Mouse (Mus musculus): Measurements from ENCODE around the gene Nme3. TPM values are rescaled to one million over a fixed set of nuclear protein-coding genes. Genes with fewer than 3 reads are reported as not detected.

Nme3 gene
- polyA plus RNA-seq, 1 experiment from 2014 or later = 43.9 TPM

DNA sequence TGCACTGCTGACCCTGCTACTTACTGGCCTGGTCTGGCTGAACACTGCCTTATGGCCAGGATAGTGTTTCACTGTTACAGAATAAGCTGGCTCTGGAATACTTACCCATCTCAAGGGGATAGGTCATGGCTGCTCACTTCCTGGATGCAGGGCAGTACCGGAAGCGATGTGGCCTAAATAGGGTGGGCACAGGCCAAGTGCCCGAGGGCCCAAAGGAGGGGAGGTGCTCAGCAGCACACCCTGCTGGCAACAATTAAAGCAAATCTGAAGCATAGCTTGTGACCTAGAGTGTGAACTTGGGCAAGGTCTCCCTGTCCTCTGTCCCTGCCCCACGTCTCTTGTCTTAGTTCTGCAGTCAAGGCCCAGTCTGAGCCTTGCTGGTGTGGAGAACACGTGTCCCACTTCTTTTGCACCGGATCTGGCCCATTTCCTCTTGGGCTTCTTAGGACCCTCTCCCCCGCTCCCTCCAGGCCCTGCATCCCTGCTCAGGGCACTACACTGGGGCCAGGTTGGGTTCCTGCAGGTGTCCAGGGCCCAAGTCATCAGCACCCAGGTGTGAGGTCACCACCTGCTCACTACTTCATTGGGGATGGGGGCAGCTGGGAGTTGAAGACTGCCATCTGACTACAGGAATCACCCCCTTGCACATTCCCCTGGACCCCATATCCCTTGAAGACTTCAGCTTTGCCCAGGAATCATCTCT, 14.4 kb upstream of the Nme3 start:
- Histone ChIP-seq H3K9ac (ENCODE audit: low read length) (no peak overlapping the region), H3K9me3 (ENCODE audit: control insufficient read depth, low read length) (no peaks in the 10 kb centered on the region), H3K4me3 (ENCODE audit: control insufficient read depth in 1 of 2, insufficient read depth in 1 of 2, low read depth in 1 of 2, low read length in 2 of 2) (no peak overlapping the region), H3K27me3 (ENCODE audit: control insufficient read depth, insufficient read depth, low read length) (no peaks in the 10 kb centered on the region), H3K36me3 (ENCODE audit: control insufficient read depth, insufficient read depth, low read length) (peaks cover 22% of the 10 kb centered on the region), H3K4me1 (ENCODE audit: control insufficient read depth in 2 of 2, insufficient read depth in 2 of 2, low read length in 2 of 2) (peaks cover 5 to 9% of the 10 kb centered on the region in 2 experiments; a peak in 3 of 4 replicates), H3K27ac (replicated peaks in 1 of 2; ENCODE audit: control insufficient read depth in 1 of 2, insufficient read depth in 1 of 2, low read depth in 2 of 2, low read length in 2 of 2) (no peak overlapping the region), H3K4me2 (ENCODE audit: low read length) (no peak overlapping the region)
- WGBS = 52% methylated on average over 7 of the region's 7 CpGs
- ATAC-seq (ENCODE audit: insufficient number of reproducible peaks, insufficient read depth, low FRiP score, low read depth) = no peak

DNA sequence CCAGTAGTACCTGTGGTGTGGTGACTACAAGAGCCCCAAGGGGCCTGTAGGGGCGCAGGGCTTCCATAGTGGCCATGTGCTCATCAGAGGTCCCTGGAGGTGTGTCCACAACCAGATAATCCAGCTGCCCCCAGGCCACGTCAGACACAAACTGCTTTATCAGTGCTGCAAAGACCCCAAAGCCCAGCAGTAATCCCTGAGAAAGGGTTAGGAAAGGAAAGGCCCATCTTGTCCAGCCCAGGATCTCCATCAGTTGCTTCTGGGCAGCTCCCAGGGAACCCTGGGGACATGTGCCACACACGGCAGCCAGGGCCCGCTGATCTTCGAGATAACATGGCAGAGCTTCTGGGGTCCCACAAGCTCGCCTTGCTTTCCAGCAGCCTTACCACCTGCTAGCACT, 11.9 kb upstream of the Nme3 start:
- H3K9me3 ChIP-seq (ENCODE audit: control insufficient read depth, low read length) = no peaks in the 10 kb centered on the region
- no peak overlapping the region for H3K4me3 ChIP-seq (ENCODE audit: control insufficient read depth in 1 of 2, insufficient read depth in 1 of 2, low read depth in 1 of 2, low read length in 2 of 2)
- H3K27me3 ChIP-seq (ENCODE audit: control insufficient read depth, insufficient read depth, low read length) = no peaks in the 10 kb centered on the region
- no peak overlapping the region for H3K27ac ChIP-seq (replicated peaks in 1 of 2; ENCODE audit: control insufficient read depth in 1 of 2, insufficient read depth in 1 of 2, low read depth in 2 of 2, low read length in 2 of 2)
- peaks cover 11 to 19% of the 10 kb centered on the region in 2 experiments for H3K4me1 ChIP-seq (ENCODE audit: control insufficient read depth in 2 of 2, insufficient read depth in 2 of 2, low read length in 2 of 2)
- peaks cover 39% of the 10 kb centered on the region for H3K36me3 ChIP-seq (ENCODE audit: control insufficient read depth, insufficient read depth, low read length)
- ATAC-seq (ENCODE audit: insufficient number of reproducible peaks, insufficient read depth, low FRiP score, low read depth) = no peak
- WGBS = 83% methylated on average over 6 of the region's 6 CpGs
- no peak overlapping the region for H3K4me2 ChIP-seq (ENCODE audit: low read length)
- no peak overlapping the region for H3K9ac ChIP-seq (ENCODE audit: low read length)

DNA sequence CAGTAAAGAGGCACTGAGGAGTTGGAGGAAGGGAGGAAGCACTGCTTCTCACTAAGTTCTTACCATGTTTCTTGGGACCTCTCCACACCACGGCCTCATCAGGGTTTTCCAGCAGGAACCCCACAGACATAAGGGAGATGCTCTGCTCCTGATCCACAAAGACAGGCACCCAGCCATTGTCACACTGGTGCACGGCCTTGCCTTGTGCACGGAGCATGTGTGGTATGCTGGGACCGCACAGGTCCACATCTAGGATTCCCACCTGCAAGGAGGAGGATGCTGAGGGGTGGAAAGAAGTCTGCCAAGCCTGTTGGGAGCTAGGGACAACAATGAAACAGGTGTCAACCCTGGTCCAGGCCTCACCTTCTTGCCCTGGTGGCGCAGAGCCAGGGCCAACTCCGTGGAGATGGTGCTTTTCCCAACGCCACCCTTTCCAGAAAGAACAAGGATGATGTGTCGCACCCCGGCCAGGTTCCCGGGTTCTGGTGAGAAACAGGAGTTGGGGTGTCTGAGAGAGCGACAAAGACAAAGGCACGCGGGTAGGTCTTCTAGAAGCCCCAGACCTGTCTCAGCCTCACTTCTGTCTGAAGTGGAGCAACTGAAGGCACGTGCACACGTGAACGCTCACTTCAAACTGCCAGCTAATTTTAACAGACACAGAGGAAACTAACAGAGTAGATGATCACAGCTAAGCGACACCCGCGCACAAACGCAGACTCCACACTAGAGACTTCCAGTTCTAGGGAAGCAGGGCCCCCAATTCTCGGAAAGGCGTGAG, 10.8 kb upstream of the Nme3 start:
- Histone ChIP-seq H3K9ac (ENCODE audit: low read length) (peak overlapping the region; percentile 70), H3K27ac (replicated peaks in 1 of 2; ENCODE audit: control insufficient read depth in 1 of 2, insufficient read depth in 1 of 2, low read depth in 2 of 2, low read length in 2 of 2) (no peak overlapping the region), H3K4me2 (ENCODE audit: low read length) (peak overlapping the region; percentile 90), H3K27me3 (ENCODE audit: control insufficient read depth, insufficient read depth, low read length) (no peaks in the 10 kb centered on the region), H3K36me3 (ENCODE audit: control insufficient read depth, insufficient read depth, low read length) (peaks cover 50% of the 10 kb centered on the region), H3K4me1 (ENCODE audit: control insufficient read depth in 2 of 2, insufficient read depth in 2 of 2, low read length in 2 of 2) (peaks cover 11 to 19% of the 10 kb centered on the region in 2 experiments), H3K9me3 (ENCODE audit: control insufficient read depth, low read length) (no peaks in the 10 kb centered on the region), H3K4me3 (ENCODE audit: control insufficient read depth in 1 of 2, insufficient read depth in 1 of 2, low read depth in 1 of 2, low read length in 2 of 2) (peak overlapping the region; percentile 67 to 86)
- 23% methylated on average over 22 of the region's 22 CpGs for WGBS
- ATAC-seq (ENCODE audit: insufficient number of reproducible peaks, insufficient read depth, low FRiP score, low read depth) = no peak

DNA sequence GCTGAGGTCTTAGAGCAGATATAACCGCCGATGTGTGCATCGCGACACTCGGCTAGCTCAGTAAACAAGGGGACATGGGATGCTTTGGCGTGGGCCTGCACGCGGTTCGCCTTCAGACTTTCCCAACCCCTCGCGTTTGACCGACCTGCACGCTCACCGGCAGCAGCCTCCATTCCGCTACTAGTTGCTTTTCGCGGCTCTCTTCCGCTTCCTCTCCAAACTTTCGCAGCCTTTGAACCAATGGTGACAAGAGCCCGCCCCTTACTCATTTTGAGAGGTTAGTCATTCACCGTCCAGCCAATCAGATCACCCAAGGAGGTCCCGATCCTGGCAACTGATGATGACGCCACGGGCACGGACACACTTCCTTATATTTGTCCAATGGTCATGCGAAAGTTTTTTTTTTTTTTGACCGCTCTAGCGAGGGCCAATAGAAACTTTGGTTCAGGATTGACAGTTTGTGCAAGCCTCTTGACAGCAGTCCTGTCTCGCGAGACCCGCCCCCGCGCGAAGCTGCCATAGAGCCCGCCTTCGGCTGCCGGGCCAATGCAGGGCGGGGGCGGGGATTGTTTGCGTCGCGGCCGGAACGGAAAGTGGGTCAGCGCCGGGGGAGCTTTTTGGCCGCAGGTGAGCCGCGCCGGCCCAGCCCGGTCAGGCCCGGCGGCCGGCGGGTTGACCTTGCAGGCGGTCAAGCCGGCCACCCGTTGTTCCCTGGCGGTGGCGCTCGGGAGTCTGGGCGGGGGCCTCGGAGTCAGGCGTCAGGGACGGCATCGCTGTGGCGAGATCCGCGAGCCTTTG, 10.0 kb upstream of the Nme3 start, which contains the start of the genes Nubp2 and Spsb3:
Nubp2 (minus strand) TSS at position 216 of the 798 bp plus-strand sequence.
Spsb3 (plus strand) TSS at position 510 of the 798 bp plus-strand sequence.
- peak; percentile 94 for ATAC-seq (ENCODE audit: insufficient number of reproducible peaks, insufficient read depth, low FRiP score, low read depth)
- H3K9ac ChIP-seq (ENCODE audit: low read length) = peak within 1 kb of the TSS; percentile 92
- peak within 1 kb of the TSS; percentile 43 to 78; a peak in 3 of 4 replicates for H3K27ac ChIP-seq (replicated peaks in 1 of 2; ENCODE audit: control insufficient read depth in 1 of 2, insufficient read depth in 1 of 2, low read depth in 2 of 2, low read length in 2 of 2)
- peaks cover 11 to 19% of the 10 kb centered on the region in 2 experiments for H3K4me1 ChIP-seq (ENCODE audit: control insufficient read depth in 2 of 2, insufficient read depth in 2 of 2, low read length in 2 of 2)
- H3K36me3 ChIP-seq (ENCODE audit: control insufficient read depth, insufficient read depth, low read length) = peaks cover 58% of the 10 kb centered on the region
- WGBS = under 1% methylated on average over 69 of the region's 69 CpGs
- H3K9me3 ChIP-seq (ENCODE audit: control insufficient read depth, low read length) = no peaks in the 10 kb centered on the region
- H3K27me3 ChIP-seq (ENCODE audit: control insufficient read depth, insufficient read depth, low read length) = no peaks in the 10 kb centered on the region
- H3K4me2 ChIP-seq (ENCODE audit: low read length) = peak within 1 kb of the TSS; percentile 90
- H3K4me3 ChIP-seq (ENCODE audit: control insufficient read depth in 1 of 2, insufficient read depth in 1 of 2, low read depth in 1 of 2, low read length in 2 of 2) = peak within 1 kb of the TSS; percentile 86

DNA sequence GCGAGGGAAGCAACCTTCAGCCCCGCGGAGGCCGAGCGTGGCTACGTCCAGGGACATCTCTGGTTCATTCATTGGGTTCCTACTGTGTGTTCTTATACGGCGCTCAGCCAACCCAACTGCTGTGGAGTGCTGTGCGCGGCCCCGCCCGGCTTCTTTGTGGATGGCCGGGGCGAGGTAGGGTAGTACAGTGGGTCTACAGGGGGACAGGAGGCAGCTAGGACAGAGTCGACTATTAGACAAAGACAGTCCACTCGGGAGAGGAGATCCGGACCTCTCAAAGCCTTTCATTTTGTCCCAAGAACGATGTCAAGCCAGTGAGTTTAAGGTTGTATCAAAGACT, 9.4 kb upstream of the Nme3 start:
- peaks cover 64% of the 10 kb centered on the region for H3K36me3 ChIP-seq (ENCODE audit: control insufficient read depth, insufficient read depth, low read length)
- peaks cover 11 to 19% of the 10 kb centered on the region in 2 experiments for H3K4me1 ChIP-seq (ENCODE audit: control insufficient read depth in 2 of 2, insufficient read depth in 2 of 2, low read length in 2 of 2)
- peak overlapping the region; percentile 43 to 78; a peak in 3 of 4 replicates for H3K27ac ChIP-seq (replicated peaks in 1 of 2; ENCODE audit: control insufficient read depth in 1 of 2, insufficient read depth in 1 of 2, low read depth in 2 of 2, low read length in 2 of 2)
- H3K4me2 ChIP-seq (ENCODE audit: low read length) = peak overlapping the region; percentile 82
- peak overlapping the region; percentile 72 to 86 for H3K4me3 ChIP-seq (ENCODE audit: control insufficient read depth in 1 of 2, insufficient read depth in 1 of 2, low read depth in 1 of 2, low read length in 2 of 2)
- under 1% methylated on average over 18 of the region's 18 CpGs for WGBS
- no peaks in the 10 kb centered on the region for H3K9me3 ChIP-seq (ENCODE audit: control insufficient read depth, low read length)
- ATAC-seq (ENCODE audit: insufficient number of reproducible peaks, insufficient read depth, low FRiP score, low read depth) = no peak
- H3K9ac ChIP-seq (ENCODE audit: low read length) = peak overlapping the region; percentile 92
- no peaks in the 10 kb centered on the region for H3K27me3 ChIP-seq (ENCODE audit: control insufficient read depth, insufficient read depth, low read length)

DNA sequence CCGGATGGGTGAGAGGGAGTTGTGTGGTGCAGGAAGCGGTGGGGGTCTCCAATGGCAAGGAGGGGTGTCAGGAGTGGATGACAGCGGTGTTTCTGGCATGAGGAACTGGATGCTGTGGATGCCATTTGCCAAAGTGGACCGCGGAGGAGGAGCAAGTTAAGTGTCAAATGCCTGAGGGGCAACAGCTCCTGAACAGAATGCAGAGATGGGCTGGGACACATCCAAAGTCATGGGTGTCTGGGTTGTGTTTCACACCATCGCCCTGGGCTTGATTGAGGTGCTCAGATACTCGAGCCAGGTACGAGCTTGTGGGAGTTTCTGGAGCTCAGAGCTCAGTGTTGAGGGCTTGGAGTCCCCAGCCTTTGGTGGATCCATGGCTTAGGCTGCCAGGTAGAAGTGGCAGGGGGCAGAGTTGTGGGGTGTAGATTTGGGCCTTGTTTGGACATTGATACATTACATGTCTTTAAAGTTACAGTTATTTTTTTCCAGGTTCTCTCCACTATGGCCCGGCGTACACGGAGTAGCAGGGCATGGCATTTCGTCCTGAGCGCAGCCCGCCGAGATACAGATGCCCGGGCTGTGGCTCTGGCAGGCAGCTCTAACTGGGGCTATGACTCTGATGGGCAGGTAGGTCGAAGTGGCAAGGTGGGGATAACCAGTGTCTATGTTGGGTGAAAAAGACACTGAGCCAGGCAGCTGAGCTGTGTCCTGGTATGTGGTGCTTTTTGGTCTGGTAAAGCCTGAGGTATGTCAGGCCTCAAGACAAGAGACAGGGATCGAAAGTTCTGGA, 8.8 kb upstream of the Nme3 start:
- ATAC-seq (ENCODE audit: insufficient number of reproducible peaks, insufficient read depth, low FRiP score, low read depth) = no peak
- Histone ChIP-seq H3K9ac (ENCODE audit: low read length) (peak overlapping the region; percentile 92), H3K36me3 (ENCODE audit: control insufficient read depth, insufficient read depth, low read length) (peaks cover 68% of the 10 kb centered on the region), H3K27ac (replicated peaks in 1 of 2; ENCODE audit: control insufficient read depth in 1 of 2, insufficient read depth in 1 of 2, low read depth in 2 of 2, low read length in 2 of 2) (peak overlapping the region in 1 of 2 experiments; percentile 78; a peak in 2 of 4 replicates), H3K9me3 (ENCODE audit: control insufficient read depth, low read length) (no peaks in the 10 kb centered on the region), H3K27me3 (ENCODE audit: control insufficient read depth, insufficient read depth, low read length) (no peaks in the 10 kb centered on the region), H3K4me3 (ENCODE audit: control insufficient read depth in 1 of 2, insufficient read depth in 1 of 2, low read depth in 1 of 2, low read length in 2 of 2) (peak overlapping the region; percentile 72 to 86), H3K4me2 (ENCODE audit: low read length) (peak overlapping the region; percentile 82), H3K4me1 (ENCODE audit: control insufficient read depth in 2 of 2, insufficient read depth in 2 of 2, low read length in 2 of 2) (peaks cover 11 to 19% of the 10 kb centered on the region in 2 experiments)
- WGBS = 55% methylated on average over 18 of the region's 18 CpGs
